Mouse (Mus musculus) heart, postnatal 0 days (tissue): ENCODE measurements at regions not wholly inside any gene's neighbourhood (a gene's known extent, or its start where the extent isn't known, plus 50 kb on each side); places are given as distances from the start of the nearest gene placed in this dataset.
A peak's percentile ranks its signal among the peaks of the same experiment; 100 is the strongest.

ENCODE experiments used
- ATAC-seq: fragments of 200-750 bp; cut with Nextera tagmentation; 2 replicates; pipeline ENCODE4 v1.8.0; 2017; ENCODE audit warnings: low read depth, moderate number of reproducible peaks, moderate library complexity; ENCODE audit not compliant: insufficient read depth
- DNase-seq: peaks from one replicate; pipeline ENCODE4 v3.0.0-alpha.2; 2016; ENCODE audit warnings: low spot score
- H3K27ac ChIP-seq: fragments of 300-500 bp; sonication (generic); 2 replicates; pipeline ENCODE4 v1.5.1; 2014; ENCODE audit warnings: low read depth, mild to moderate bottlenecking
- H3K27me3 ChIP-seq: fragments of 300-500 bp; sonication (generic); 2 replicates; pipeline ENCODE4 v1.6.1; 2014; ENCODE audit warnings: low read length, mixed read lengths; ENCODE audit not compliant: control insufficient read depth, insufficient read depth
- H3K36me3 ChIP-seq: fragments of 300-500 bp; sonication (generic); replicated peaks from 2 replicates; pipeline ENCODE4 v1.6.1; 2014; ENCODE audit warnings: low read length, mixed read lengths; ENCODE audit not compliant: control insufficient read depth, insufficient read depth
- H3K4me1 ChIP-seq: fragments of 300-500 bp; sonication (generic); 2 replicates; pipeline ENCODE4 v1.6.1; 2014; ENCODE audit warnings: antibody characterized with exemption; ENCODE audit not compliant: control insufficient read depth, insufficient read depth
- H3K4me2 ChIP-seq: fragments of 300-500 bp; sonication (generic); 2 replicates; pipeline ENCODE4 v1.6.1; 2014; ENCODE audit warnings: low read depth, mild to moderate bottlenecking, low read length, moderate library complexity
- H3K4me3 ChIP-seq: fragments of 300-500 bp; sonication (generic); 2 replicates; pipeline ENCODE4 v1.5.1; 2014; ENCODE audit warnings: low read depth, low read length
- H3K9ac ChIP-seq: fragments of 300-500 bp; sonication (generic); replicated peaks from 2 replicates; pipeline ENCODE4 v1.6.1; 2014; ENCODE audit warnings: low read depth, low read length, mixed read lengths
- H3K9me3 ChIP-seq: fragments of 300-500 bp; sonication (generic); replicated peaks from 2 replicates; pipeline ENCODE4 v1.6.1; 2016; ENCODE audit warnings: low read length; ENCODE audit not compliant: control insufficient read depth
- CTCF ChIP-seq: IDR thresholded peaks from 2 replicates; pipeline ENCODE4 v1.5.1; 2016; ENCODE audit warnings: antibody characterized with exemption, control low read depth, low read depth
- EP300 ChIP-seq: IDR thresholded peaks from 2 replicates; pipeline ENCODE4 v1.6.1; 2016; ENCODE audit warnings: antibody characterized with exemption, low read depth
- WGBS: fragments of 180-500 bp; shearing (Covaris S2); extraction: QIAGEN DNeasy Blood & Tissue Kit; methylation state at CpG from one replicate; pipeline ENCODE4 v1.1.7; 2014; 5-methylcytosine and 5-hydroxymethylcytosine counted together

DNA sequence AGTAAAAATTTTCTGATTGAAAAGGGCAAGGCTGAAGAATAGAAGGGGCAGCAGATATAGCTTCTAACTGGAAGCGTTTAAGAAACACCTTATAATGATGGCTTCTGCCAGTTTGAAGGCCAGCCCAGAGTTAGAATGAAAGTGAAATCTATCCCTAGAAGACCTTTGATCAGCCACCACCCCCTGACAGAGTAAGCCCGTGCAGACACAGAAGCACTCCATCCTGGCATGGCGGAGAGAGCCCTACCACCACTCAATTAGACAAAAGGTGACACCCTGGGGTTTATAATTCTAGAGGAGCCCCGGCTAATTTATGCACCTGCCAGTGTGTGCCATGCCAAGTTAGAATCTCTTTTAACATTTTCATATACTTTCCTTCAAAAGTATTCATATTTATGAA lies 233.4 kb upstream of the Sash1 start:
- DNase-seq (no peak), ATAC-seq (no peak)
- H3K4me2 ChIP-seq, result no peak overlapping the region
- H3K9me3 ChIP-seq, result no peaks in the 10 kb centered on the region
- WGBS, result 65% methylated on average over 4 of the region's 4 CpGs
- H3K9ac ChIP-seq, result no peak overlapping the region
- H3K27me3 ChIP-seq, result no peaks in the 10 kb centered on the region
- no peak overlapping the region for H3K4me3 ChIP-seq
- no peak for TF ChIP-seq CTCF
- no peak for TF ChIP-seq EP300
- no peak overlapping the region for H3K27ac ChIP-seq
- no peaks in the 10 kb centered on the region for H3K4me1 ChIP-seq
- no peaks in the 10 kb centered on the region for H3K36me3 ChIP-seq

DNA sequence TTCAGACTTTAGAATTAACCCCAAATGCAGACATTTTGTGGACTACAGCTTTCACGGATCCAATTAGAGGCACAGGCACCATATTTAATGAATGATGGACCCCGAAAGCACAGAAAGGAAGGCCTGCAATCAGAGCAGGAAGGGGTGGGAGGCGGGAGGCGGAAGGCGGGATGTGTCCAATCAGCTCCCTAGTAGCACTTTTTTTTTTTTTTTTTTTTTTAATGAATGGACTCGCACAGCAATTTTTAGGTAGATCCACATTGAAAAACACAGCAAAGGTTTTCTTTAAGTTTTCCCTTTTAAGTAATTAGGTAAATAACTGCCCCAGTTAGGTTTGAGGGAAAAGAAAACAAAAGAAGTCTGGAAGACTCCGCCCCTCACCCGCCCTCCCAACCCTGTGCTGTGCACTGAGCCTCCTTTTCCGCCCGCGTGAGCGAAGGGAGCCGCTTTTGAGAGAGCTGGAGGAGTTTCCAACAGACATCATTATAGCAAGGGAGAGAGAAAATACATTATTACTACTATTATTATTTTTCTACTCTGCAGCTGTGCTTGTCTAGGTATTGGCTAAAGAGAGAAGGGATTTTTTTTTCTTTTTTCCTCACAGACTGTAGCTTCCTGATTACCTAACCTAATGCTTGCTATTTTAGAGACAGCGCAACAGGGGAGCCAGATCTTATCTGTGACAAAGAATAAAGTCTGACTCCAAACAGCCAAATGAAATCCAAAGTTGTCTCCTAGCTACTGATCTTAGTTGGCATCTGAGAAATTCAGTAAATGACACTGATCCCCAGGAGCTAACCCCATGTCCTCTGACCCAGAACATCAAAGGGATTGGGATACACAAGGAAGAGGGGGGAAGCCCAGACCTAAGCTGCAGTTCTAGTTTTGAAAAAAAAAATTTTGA lies 232.0 kb upstream of the Sash1 start:
- Histone ChIP-seq H3K27ac (no peak overlapping the region; the same call in 1 of the 2 replicates), H3K4me3 (peak overlapping the region; percentile 44), H3K4me2 (peak overlapping the region; percentile 61), H3K9ac (0 out of 2 replicates have a peak overlapping the region, but pooled peaks have one; percentile 33), H3K4me1 (no peaks in the 10 kb centered on the region), H3K9me3 (no peaks in the 10 kb centered on the region), H3K27me3 (no peaks in the 10 kb centered on the region), H3K36me3 (no peaks in the 10 kb centered on the region)
- ATAC-seq (peak; percentile 77), DNase-seq (peak; percentile 13)
- WGBS, result 20% methylated on average over 14 of the region's 14 CpGs
- no peak for TF ChIP-seq CTCF
- no peak for TF ChIP-seq EP300

DNA sequence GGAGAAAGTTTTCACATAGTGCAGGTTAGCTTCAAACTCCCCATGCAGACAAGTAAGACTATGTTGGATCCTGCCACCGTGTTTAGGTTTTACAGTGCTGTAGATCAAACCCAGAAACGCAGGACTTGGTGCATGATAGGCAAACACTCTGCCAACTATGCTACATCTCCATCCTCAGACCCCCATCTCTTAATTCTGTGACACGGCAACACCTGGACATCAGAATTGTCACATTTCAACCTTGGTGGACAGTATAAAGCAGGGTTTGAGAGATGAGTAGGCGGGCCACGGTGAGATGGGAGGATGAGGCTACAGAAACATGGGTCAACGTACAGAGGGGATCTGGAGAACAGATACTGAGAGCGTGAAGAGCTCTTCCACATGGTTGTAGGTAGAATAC lies 231.3 kb upstream of the Sash1 start:
- no peak for DNase-seq
- ATAC-seq, result no peak
- TF ChIP-seq EP300 (no peak), CTCF (no peak)

DNA sequence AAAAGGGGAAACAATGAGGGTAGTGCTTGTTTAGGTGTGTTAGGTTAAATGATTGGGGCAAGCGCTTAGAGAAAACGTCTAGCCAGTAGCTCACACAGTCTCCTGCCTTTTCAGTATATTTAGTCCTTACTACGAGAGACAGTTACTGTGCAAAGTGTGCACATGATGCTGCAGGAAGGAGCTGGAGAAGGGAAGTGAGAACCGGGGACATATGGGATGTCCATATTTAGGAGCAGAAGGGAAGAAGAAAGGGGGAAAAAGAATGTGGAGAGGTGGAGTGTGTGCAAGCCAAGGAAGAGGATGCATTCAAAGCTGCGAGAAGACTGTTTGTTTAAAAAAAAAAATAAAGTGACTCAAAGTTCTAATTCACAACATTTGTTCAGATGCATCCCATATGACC lies 227.8 kb upstream of the Sash1 start:
- H3K9ac ChIP-seq, result no peak overlapping the region
- no peak overlapping the region for H3K27ac ChIP-seq
- H3K36me3 ChIP-seq, result no peaks in the 10 kb centered on the region
- ATAC-seq (no peak), DNase-seq (no peak)
- no peaks in the 10 kb centered on the region for H3K27me3 ChIP-seq
- no peak for TF ChIP-seq CTCF
- no peak for TF ChIP-seq EP300
- H3K4me2 ChIP-seq, result no peak overlapping the region
- no peaks in the 10 kb centered on the region for H3K4me1 ChIP-seq
- no peak overlapping the region for H3K4me3 ChIP-seq
- WGBS, result 67% methylated on average over 5 of the region's 5 CpGs
- H3K9me3 ChIP-seq, result peaks cover 4% of the 10 kb centered on the region; the same call in 1 of the 2 replicates

More for the DNA sequence above, 231.3 kb upstream of the Sash1 start:
- WGBS, result 91% methylated on average over 7 of the region's 7 CpGs
- Histone ChIP-seq H3K9me3 (no peaks in the 10 kb centered on the region), H3K36me3 (no peaks in the 10 kb centered on the region), H3K9ac (no peak overlapping the region), H3K4me2 (no peak overlapping the region), H3K4me3 (no peak overlapping the region), H3K27ac (no peak overlapping the region), H3K27me3 (no peaks in the 10 kb centered on the region), H3K4me1 (no peaks in the 10 kb centered on the region)

DNA sequence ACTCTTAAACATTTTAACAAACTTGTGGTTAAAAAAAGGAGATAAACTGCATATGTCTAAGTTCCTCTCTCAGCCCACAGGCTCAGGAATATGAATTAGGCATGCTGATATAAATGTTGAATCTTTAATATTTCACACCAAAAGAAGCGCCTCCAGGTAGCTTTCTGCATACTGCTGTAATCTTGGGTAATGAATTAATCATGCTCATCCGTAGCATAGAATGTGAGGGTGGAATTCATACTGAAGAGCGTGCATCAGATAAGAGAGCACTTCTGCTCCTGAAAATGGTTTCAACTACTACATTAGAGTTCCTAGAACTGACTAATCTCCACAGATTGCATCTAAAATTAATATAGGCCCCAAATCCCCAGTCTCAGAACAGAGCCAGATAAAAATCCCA lies 225.2 kb upstream of the Sash1 start:
- TF ChIP-seq EP300, result no peak
- no peak for TF ChIP-seq CTCF
- Histone ChIP-seq H3K9me3 (peaks cover 4% of the 10 kb centered on the region; the same call in 1 of the 2 replicates), H3K4me1 (no peaks in the 10 kb centered on the region), H3K4me2 (no peak overlapping the region), H3K27me3 (no peaks in the 10 kb centered on the region), H3K4me3 (no peak overlapping the region), H3K9ac (no peak overlapping the region), H3K36me3 (no peaks in the 10 kb centered on the region), H3K27ac (no peak overlapping the region)
- WGBS, result 83% methylated on average over 3 of the region's 3 CpGs
- DNase-seq (no peak), ATAC-seq (no peak)

DNA sequence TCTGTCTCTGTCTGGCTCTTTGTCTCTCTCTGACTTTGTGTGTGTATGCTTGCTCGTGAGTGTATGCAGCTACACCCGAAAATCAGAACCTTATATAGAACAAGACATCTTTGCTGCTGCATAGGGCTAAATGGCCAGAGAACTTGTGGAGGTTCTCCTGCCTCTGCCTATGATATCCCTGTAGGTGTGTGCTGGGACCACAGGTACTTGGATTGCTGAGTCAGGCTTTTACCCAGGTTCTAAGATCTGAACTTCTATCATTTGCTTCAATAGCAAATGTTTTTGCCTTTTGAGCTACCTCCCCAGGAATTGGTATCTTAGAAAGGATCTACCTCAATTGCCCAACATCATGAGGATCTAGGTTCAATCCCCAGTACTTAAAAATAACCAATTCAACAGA lies 210.3 kb upstream of the Sash1 start:
- Histone ChIP-seq H3K9ac (no peak overlapping the region), H3K4me2 (no peak overlapping the region), H3K4me1 (peaks cover 9% of the 10 kb centered on the region; the same call in 1 of the 2 replicates), H3K27ac (no peak overlapping the region), H3K27me3 (no peaks in the 10 kb centered on the region), H3K4me3 (no peak overlapping the region), H3K36me3 (no peaks in the 10 kb centered on the region), H3K9me3 (no peaks in the 10 kb centered on the region)
- TF ChIP-seq EP300 (no peak), CTCF (no peak)
- DNase-seq, result no peak
- no peak for ATAC-seq
- 80% methylated on average over 2 of the region's 2 CpGs for WGBS
